Mouse (Mus musculus) bone marrow, adult 2 months (tissue): ENCODE results near the gene Csnk1e.

Source experiments
- CTCF ChIP-seq: fragments of 200-500 bp; IDR thresholded peaks from 2 replicates; pipeline ENCODE4 v1.5.1; 2011; ENCODE audit warnings: low read length, control low read depth; ENCODE audit not compliant: control insufficient read depth, insufficient read depth
- POLR2A ChIP-seq: fragments of 200-500 bp; IDR thresholded peaks from 2 replicates; pipeline ENCODE4 v1.6.1; 2011; ENCODE audit warnings: low read depth, mild to moderate bottlenecking, control low read depth, low read length, borderline replicate concordance; ENCODE audit not compliant: control insufficient read depth

DNA sequence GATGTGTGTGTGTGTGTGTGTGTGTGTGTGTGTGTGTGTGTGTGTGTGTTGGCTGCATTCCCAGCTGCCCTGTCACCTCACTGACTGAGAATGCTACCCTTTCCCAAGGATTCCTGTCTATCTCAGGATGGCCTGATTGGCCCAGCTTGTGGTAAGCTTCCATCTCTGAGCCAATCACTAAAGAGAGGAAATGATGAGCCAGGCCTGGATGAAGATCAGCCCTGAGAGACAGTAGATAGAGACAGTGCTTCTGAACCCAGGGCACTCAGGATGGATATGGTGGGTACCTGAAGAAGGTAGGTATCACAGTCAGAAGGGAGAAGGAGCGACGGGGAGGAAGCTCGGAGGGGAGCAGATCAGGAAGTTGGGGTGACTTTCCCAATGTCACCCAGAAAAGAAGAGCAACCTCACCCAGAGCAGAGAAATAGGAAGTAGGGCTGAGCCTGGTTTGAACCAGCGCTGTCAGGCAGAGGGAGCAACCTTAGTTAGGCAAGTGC is 46.2 kb downstream of the Csnk1e start:
- no peak for TF ChIP-seq POLR2A
- TF ChIP-seq CTCF, result no peak
